Mouse (Mus musculus): ENCODE measurements around the gene Ddx39.

Ddx39 gene

DNA sequence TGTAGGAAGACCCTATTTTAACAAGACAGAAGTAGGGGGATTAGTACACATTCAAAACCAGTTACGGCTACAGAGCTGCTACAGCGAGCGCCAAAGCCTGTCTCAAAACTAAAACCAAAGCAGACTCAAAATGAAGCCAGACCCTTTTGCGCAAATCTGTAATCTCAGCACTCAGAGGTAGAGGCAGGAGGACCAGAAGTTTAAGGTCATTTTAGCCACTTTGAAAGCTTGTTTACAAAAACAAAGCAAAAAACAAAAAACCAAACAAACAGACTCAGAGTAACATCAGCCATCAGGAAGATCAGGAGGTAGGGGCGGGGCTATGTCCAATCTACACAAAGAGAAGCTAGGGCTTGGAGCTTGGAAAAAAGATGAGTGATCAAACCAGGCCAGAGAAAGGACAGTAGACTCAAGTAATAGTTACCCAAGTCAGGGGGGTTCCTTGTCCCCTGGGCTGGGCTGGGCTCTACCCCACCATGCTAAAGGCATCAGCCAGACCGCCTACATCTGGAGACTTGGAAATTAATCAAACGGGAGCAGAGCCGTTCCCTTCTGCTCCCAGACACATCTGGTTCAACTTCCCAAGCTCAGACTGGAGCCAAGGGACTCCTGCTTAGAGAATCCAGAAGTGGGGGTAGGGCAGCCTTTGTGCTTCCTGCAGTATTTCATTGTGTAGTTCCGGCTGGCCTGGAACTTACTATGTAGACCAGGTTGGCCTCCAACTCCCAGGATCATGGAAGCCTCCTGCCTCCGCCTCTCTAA lies 24.2 kb downstream of the Ddx39 start:
- no peak for DNase-seq (ENCODE audit: low spot score)

DNA sequence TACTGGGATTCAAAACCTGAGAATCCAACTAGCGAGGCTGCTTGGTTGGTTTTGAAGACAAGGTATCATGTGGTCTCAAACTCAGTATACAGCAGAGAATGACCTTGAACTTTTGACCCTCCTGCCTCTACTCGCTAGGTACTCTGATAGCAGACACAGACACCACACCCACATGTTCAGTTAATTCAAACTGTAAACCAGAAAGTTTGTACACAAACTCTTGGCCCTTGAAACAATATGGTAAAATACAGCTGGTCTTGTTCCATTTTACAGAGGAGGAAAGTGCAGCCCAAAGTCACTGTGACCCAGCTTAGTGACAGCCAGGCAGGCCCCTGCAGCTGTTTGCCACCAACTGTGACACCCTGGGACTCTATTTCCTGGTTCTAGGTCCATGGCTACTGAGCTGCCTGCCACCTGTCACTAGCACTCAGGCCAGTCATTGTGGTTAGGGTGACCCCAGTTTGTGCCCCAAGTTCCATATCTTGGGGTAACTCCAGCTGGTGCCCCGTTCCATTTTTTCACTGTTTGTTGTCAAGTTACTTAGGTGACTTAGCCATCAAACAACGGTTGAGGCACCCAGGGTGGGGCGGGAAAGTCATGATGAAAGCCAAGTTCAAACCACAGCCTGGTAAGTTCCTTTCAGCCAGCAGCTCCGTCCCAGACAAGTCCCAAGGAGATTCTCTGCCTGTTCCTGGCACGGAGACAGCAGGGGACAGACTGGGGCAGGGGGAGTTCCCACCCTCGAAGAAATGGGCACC lies 24.9 kb downstream of the Ddx39 start:
- DNase-seq (ENCODE audit: low spot score): no peak

DNA sequence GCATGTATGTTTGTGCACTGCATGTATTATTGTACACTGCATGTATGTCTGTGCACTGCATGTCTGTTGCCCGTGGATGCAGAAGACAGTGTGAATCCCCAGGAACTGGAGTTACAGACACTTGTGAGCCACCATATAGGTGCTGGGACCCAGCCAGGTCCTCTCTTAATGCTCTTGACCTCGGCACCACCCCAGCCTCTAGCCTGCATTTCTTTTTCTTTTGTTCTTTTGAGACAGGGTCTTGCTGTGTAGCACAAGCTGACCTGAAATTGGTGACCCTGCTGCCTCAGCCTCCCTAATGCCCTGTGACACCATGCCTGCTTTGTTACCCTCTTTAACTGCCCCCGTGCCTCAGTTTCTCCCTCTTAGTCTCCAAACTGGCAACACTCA lies 25.6 kb downstream of the Ddx39 start:
- DNase-seq (ENCODE audit: low spot score): no peak

DNA sequence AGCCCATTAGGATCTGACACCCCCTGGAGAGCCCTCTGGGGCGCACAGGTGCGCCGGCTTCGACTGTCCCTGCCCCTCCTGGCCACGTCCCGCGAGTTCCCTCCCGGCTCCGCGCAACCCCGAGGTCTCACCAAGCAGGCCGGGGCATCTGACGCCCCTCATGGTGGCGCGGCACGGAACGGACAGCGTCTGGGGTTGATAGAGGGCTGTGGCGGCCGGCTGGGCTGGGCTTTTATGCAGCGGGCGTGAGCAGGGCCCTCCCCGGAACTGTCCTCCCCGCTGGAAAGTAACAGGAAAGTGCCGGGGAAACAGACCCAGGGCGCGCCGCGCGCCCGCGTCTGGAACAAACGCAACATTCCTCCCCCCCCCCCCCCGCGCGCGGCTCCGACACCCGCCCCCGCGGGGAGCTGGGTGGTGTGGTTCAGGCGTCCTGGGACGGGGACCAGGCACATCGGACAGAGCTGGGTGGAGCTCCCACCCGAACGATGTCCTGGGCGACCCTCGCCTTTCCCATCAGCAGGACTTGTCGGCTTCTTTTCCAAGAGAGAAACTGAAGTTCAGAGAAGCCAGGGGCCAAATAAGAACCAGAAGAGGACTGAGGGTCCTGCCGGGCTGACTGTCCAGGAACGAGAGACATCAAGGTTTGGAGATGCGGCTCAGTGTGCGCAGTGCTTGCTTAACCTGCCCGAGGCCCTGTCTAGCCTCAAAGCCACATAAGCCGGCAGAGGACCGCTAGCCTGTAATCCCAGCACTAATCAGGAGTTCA lies 26.2 kb downstream of the Ddx39 start, which contains the start of gene Adgre5:
TSS of gene Adgre5 (minus strand) at position 351 of the 766 bp plus-strand sequence.
- peak; percentile 69 for DNase-seq (ENCODE audit: low spot score)

DNA sequence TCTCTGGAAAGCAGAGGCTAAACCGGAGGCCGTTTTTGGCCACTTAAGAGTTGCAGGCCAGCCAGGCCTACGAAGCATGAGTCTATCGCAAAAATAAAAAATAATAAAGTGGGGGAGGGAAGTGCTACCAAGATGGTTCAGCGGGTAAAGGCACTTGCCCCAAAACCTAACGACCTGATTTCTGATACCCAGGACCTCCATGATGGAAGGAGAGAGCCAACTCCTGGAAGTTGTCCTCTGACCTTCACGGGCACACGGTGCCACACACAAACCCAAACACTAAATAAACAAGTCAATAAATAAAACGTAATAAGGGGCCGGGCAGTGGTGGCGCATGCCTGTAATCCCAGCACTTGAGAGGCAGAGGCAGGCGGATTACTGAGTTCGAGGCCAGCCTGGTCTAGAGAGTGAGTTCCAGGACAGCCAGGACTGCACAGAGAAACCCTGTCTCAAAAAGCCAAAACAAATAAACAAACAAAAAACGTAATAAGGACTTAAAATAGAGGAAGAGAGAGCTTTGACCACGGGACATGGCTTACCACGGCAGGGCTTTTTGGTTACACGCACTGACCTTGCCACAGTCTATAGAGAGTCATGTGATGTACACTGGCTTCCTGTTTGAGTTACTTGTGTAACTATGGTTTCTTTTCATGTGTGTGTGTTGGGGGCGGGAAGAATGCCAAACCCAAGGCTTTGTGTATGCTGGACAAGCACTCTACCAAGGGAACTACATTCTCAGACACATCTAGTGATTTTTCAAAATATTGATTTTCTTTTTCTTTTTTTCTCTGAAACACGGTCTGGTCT lies 27.1 kb downstream of the Ddx39 start:
- no peak for DNase-seq (ENCODE audit: low spot score)

DNA sequence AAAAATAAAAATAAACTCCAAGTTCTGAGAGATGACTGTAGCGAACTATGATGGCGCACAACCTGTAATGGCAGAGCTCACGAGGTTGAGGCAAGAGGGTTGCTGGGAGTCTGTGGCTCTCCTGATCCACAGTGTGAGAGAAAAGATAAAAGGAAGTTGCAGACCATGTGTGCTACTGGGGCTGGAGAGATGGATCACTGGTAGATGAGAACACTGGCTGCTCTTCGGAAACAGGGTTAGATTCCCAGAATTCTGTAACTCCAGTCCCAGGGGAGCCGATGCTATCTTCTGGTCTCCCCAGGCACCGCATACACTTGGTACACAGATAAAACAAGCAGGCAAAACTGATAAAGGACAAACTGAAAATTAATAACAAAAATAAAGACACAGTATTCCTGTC lies 28.0 kb downstream of the Ddx39 start:
- no peak for DNase-seq (ENCODE audit: low spot score)

DNA sequence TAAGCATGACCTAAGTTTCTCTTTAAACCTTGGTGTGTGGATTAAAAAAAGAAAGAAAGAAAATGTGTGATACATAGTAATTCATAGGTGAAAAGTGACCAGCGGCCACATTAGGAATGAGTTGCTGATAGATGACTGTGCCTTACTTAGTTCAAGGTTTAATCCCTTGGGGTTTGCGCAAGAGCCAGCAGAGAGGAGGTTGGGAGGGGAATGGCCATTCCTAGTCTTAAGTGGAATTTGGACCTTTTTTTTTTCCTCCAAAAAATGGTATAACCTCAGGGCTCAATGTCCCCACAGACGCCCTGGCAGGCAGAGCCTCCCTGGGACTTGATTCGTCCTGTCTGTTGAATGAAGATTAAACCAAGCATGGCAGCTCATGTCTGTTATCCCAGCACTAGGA lies 29.1 kb downstream of the Ddx39 start:
- DNase-seq (ENCODE audit: low spot score): peak; percentile 61

DNA sequence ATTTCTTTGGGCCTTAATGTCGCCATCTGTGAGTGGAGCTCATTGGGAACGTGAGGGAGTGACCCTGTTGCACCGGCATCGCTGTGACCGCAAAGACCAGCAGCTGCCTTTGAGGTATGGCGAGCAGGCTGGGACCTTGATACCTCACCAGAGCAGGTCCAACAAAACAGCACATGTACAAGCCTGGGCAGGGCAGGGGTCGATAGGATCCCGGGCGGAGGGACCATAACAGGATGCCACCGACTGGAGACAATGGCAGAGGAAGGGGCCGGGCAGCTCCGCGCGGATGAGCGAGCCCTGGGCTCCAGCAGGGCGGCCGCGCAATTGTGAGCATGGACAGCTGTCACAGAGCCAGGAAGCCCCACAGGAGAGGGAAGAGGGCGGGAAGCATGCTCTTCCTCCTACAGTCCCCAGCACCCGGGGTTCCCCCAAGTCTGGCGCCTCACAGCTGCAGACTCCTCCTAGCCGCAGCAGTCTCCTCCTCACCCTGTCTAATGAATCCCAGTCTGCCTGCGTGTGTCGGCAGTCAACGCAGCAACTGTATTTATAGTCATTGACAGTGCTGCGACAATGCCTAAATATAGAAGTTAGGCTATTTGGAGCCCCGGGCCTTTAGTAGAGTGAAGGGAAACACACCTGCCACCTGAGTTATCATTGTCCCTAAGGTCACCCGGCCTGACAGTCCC lies 32.8 kb downstream of the Ddx39 start:
- DNase-seq (ENCODE audit: low spot score): peak; percentile 46

DNA sequence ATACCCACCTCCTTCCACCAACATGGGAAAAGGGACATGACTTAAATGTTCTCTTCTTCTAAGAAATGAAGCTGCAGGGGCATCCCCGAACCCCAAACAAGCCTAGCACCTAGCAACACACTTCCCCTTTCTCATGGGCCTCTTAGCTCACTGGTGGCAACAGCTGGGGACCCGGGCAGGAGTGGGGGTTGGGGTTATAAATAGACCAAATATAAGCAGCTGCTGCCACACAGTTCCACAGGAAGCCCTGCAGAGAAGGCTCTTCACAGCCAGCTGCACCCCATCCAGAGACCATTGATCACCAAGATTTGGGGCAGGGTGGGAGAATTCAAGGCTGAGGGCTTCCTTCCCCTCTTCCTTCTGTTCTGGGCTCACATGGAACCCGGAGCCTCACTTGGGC lies 33.7 kb downstream of the Ddx39 start:
- DNase-seq (ENCODE audit: low spot score): no peak

DNA sequence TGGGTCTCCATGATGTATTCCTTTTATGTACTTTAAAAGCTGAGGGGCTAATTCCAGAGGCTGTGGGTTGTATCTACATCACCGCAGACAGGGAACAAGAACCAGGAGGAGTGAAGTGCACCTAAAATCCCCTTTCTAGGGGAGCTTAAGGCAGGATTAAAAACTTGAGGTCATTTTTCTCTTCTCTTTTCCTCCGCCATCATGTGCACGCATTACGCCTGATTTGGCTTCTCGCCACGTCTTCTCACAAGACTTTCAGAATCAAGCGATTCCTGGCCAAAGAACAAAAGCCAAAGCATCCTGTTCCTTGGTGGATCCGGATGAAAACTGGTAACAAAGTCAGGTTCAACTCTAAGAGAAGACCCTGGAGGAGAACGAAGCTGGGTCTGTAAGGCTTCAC lies 34.3 kb downstream of the Ddx39 start:
- DNase-seq (ENCODE audit: low spot score): no peak

DNA sequence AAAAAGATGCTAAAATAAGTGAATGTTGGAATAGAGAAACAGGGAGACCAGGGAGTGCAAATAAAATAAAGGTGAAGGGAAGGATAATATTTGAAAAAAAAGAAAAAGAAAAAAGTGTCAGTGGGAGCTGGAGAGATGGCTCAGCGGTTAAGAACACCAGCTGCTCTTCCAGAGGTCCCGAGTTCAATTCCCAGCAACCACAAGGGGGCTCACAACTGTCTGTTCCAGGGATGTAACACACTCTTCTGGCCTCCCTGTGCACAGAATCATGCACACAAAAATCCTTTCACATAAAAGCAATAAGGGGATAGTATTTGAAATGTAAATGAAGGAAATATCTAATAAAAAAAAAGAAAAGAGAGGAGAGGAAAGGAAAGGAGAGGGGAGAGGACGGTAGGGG lies 39.2 kb downstream of the Ddx39 start:
- DNase-seq (ENCODE audit: low spot score): no peak

DNA sequence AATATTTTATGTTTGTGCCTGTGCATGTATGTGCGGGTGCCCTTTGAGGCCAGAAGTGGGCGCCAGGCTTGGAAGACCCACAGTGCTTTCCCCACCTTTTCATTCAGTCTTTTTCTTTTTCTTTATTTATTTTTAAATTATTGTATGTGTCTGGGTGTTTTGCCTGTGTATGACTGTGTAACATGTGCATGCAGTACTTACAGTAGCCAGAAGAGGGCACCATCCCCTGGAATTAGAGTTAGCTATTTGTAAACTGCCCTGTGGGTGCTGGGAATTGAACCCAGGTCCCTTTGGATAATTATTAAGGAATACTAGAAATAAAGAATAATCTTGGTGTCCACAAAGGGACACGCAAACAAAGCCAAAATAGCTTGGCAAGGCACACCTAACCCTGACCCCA lies 41.3 kb downstream of the Ddx39 start:
- no peak for DNase-seq (ENCODE audit: low spot score)

DNA sequence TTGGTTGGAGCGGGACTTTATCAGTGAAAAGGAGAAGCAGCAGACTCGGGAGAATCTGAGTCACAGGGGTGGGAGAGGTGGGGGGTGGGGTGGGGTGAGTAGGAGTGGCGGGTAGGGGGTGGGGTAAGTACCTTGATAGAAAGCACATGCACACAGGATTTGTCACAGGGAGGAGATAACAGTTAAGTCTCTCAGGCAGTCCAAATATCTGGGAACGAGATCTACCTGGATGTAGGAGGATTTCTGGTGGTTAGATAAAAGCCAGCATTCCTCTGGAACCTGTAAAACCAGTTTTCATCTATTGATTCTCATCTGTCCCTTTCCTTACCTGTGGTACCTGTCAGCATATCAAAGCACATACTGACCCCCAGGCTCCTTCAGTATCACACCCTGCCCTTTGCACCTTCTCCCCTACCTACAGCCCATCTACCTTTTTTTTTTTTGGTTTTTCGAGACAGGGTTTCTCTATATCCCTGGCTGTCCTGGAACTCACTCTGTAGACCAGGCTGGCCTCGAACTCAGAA lies 42.2 kb downstream of the Ddx39 start:
- no peak for DNase-seq (ENCODE audit: low spot score)

DNA sequence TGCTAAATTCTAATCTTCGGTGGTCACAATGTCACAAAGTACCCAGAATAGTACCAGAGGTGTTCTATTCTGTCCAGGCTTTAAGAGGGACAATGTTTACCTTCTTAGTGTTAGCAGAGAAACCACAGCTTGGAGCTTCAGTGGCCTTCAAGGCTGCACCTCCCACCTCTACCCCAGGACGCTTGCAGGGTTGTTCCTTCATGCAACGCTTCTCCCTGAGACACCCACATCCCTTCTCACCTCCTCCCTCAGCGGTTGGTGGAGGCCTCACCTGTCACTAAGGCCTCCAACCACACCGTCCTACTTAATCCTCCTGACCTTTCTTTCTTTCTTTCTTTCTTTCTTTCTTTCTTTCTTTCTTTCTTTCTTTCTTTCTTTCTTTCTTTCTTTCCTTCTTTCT lies 43.3 kb downstream of the Ddx39 start:
- DNase-seq (ENCODE audit: low spot score): no peak

DNA sequence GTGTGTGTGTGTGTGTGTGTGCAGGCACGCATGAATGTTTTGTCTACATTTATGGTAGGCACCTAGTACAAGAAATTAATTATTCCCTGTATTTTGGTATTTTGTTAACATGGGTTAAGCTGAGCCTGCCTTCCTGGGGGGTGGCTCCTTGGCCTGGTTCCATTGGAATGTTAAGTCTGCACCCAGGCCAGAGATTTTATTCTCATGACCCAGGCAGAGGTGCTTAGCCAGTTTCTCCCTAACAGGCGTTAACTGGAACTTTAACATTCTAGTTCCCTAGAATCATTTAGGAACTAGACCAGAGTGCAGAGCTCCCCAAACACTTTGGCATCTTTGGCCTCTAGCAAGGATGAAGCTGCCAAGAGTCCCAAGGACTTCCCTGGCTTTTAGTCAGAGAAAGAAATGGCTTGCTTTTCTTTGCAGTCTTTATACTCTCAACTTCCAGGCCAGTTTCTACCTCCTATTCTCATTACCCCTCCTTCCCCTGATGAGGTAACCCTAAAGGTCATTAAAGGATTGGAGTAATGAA lies 44.3 kb downstream of the Ddx39 start:
- no peak for DNase-seq (ENCODE audit: low spot score)

DNA sequence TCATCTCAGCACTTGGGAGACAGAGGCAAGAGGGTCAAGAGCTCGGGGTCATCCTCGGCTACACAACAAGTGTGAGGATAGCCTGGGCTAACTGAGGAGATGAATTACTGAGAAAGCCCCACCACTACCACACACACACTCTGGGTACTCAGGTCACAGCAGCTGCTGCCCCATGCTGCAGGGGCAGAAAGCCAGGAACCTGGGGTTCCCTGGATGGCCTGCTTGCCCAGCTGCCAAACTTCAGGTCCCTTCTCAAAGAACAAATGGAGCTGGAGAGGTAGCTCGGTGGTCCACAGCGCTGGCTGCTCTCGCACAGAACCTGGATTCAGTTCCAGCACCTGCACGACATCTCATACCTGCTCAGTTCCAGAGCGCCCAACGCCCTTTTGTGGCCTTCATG lies 49.1 kb downstream of the Ddx39 start:
- DNase-seq (ENCODE audit: low spot score): no peak

DNA sequence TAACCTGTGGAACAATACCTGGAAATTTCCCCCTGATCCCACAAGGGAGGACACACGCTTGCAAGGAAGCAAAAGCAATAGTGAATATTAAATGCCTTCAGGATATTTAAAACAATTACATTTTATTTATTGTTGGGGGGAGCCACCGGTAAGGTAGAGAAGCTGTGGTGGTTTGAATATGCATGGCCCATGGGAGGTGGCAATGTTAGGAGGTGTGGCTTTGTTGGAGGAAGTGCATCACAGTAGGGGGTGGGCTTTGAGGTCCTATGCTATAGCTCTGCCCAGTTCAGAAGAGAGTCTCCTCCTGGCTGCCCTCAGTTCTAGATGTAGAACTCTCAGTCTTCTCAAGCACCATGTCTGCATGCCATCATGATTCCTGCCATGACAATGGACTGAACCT lies 49.7 kb downstream of the Ddx39 start:
- DNase-seq (ENCODE audit: low spot score): no peak

DNA sequence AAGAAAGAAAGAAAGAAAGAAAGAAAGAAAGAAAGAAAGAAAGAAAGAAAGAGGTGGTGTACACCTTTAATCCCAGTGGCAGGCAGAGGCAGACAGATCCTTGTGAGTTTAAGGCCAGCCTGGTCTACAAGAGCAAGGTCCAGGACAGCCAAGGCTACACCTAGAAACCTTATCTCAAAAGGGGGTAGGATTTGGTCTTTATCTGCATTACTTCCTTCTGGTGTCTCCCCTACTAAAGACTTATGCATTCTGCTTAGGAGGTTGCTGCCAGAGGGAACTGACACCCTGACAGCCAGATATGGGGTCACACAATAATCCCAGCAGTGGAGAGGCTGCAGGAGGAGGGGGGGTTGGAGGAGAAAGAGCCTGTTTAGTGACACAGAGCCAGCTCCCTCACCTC lies 50.7 kb downstream of the Ddx39 start:
- DNase-seq (ENCODE audit: low spot score): no peak

DNA sequence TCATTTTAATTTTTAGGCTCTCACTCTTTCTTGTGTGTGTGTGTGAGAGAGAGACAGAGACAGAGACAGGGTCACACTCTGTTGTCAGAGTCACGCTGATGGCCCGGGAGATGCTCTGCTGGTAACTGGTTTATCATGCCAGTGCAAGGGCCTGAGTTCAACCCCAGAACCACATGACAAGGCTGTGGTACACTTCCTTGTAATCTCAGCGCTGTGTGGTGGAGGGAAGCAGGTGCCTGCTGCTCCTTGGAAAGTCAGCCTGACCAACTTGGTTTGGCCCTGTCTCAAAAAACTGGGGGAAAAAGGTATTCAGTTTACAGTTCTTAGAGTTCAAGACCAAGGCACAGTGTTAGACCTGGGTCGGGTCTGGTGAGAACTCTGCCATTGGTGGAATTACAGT lies 52.5 kb downstream of the Ddx39 start:
- no peak for DNase-seq (ENCODE audit: low spot score)

DNA sequence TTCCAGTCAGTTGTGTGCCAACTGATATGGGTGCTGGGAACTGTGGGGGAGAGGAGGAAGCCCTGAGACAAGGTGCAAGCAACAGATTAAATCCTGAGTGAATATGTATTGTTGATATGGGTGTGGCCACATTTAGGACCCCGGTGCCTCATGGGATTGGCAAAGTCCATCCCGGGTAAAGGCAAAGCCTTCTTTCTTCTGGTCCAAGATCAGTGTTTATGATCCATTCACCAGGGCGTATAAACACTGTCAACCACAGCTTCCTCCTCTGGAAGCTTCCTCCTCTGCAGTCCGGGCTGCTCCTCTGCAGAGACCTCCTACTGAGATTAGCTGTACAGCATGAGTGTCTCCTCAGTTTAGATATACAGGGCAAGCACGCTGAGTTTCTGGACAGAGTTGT lies 53.5 kb downstream of the Ddx39 start:
- DNase-seq (ENCODE audit: low spot score): peak; percentile 45

DNA sequence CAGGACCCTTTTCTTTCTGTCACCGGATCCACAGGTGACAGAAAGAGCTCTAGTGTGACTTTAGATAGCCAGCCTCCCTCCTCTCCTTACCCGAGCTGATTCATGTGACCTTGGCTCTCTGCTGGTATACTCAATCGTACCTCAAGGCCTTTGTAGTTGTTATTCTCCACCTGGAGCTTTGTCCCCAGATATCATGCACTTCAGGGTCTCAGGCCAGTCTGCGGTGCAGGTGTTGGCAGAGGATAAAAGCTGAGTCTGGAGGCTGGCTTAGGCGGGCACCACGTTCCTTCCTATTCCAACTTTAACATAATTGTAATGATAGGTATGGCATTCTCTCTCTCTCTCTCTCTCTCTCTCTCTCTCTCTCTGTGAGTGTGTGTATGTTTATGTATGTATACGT lies 54.7 kb downstream of the Ddx39 start:
- DNase-seq (ENCODE audit: low spot score): no peak
